9 mouse cellular contexts compared by ENCODE assay signal in the genomic region with DNA sequence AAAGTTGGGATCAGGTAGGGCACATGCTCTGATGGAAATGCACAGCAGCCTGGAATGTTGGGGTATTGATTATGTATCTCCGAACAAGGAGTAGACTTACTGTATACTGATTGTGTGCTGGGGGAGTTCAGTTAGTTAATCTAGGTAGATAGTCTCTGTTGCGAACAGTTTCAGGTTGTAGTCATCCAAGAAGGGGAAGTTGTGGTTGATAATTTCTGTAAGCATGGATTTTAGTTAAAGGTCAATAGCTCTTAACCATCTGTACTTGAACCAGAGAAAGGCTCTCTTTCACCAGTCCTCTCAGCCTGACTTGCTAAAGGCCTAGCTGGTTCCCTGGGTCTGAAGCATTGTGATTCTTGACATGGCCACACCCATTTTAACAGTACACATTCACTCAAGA.
"Had no signal": no experiment of that assay in that cellular context is flagged by ENCODE, and none has a peak within 500 bp of the region (broad histone marks: within the 10 kb centered on the region; RNA-seq: fewer than 3 reads in every experiment).

No protein-coding gene starts in this region.

- ATAC-seq: intestine, embryonic 16.5 days; midbrain, embryonic 16.5 days had no signal

- DNase-seq: kidney, adult 2 months; kidney, postnatal 36 days; left cerebral cortex, postnatal 4 days; lung, embryonic 14.5 days; lung, postnatal 10 days; lung, postnatal 4 days; thymus, postnatal 36 days had no signal
